Mouse (Mus musculus) spleen, postnatal 0 days (tissue): ENCODE data around the gene Crocc2. TPM values are rescaled to one million over a fixed set of nuclear protein-coding genes. Genes with fewer than 3 reads are reported as not detected.

ENCODE experiments used
- polyA plus RNA-seq: library from polyadenylated mRNA; unstranded; fragments of >200 nt; fragmentation: Nextera tagmentation; extraction: Ambion mirVana; gene quantifications from 2 replicates; pipeline ENCODE4 v1.2.1, GENCODE M21; 2015

The Crocc2 gene
- polyA plus RNA-seq, result 0.05 and 0.06 TPM in 2 replicates

DNA sequence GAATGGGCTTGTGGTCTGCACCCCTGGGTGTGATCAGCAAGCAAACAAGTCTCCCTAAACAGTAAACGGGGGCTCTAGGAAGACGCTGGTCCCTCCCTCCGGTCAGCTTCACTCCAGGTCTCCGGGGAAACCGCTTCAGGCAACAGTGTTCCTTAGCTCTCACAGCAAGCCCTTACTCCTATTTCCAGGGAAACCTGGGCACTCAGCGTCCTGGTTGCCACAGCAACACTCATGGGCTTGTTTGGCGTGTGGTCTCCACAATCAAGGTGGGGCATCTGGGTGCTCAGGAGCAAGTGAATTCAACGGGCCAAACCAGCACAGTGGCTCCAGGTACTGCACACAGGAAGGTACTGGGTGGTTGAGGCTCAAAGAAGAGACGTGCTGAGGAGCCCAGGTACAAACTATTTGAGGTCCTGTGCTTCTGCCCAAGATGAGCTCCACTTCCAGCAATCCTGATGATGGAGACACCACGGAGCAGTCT is at the start of gene Crocc2:
Crocc2 (plus strand) TSS at position 431 of the 481 bp plus-strand sequence.

GRCm38 (mm10) chr1:93135036-93135526 is 33.4 kb upstream of the Crocc2 start, which contains the start of gene Agxt:
Gene Agxt, plus strand, starts transcription at chr1:93135240.

DNA sequence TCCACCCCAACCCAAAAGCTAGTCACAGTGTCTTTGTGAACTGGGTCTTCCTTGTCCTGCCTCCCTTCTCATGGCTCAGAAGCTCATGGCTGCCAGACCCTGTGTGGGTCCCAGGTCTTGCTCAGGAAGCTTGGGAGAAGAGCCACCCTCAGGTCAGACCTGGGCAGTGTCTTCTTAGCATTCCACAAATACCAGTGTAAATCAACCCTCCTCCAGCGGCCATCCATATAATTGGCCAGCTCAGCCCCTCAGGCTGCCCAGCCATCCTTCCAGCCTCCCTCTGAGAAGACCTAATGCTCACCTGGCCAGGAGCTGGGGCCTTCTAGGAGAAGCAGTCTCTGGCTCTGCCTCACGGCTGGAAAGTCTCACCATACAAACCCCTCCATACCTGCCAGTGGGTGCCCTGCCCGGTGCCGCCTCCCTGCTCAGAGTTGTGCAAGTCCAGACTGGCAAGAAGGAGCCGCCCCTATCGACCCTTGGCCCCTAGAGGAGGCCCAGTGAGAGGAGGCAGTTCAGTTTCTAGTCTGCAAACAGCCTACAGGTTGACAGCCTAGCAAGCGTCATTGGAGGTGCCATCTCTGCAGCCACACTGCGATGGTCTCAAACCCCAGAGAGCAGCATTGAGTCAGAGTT is 7.9 kb upstream of the Crocc2 start, which contains the start of gene 2310007B03Rik:
2310007B03Rik (minus strand) TSS at position 448 of the 633 bp plus-strand sequence.

GRCm38 (mm10) chr1:93235576-93236544 is 67.3 kb downstream of the Crocc2 start, which contains the start of gene Sned1:
Gene Sned1, plus strand, starts transcription at chr1:93235841.

Other genes with a start within 250 kb of the Crocc2 start
- gene Capn10, start 234.3 kb upstream of the Crocc2 start, polyA plus RNA-seq, result 13.7 and 15.4 TPM in 2 replicates
- gene Gpr35, start 217.9 kb upstream of the Crocc2 start, polyA plus RNA-seq, result 1.8 and 2.6 TPM in 2 replicates
- 0.12 and 0.73 TPM in 2 replicates for gene Aqp12, start 162.4 kb upstream of the Crocc2 start, polyA plus RNA-seq
- gene Kif1a, start 66.8 kb upstream of the Crocc2 start, polyA plus RNA-seq, result 1.9 and 2.8 TPM in 2 replicates
- gene Agxt, start 33.5 kb upstream of the Crocc2 start, polyA plus RNA-seq, result 0.40 and 0.45 TPM in 2 replicates
- 0.06 and 0.10 TPM in 2 replicates for gene 2310007B03Rik, start 7.8 kb upstream of the Crocc2 start, polyA plus RNA-seq
- 4.2 and 9.9 TPM in 2 replicates for gene Sned1, start 67.1 kb downstream of the Crocc2 start, polyA plus RNA-seq
- gene Mterf4, start 137.2 kb downstream of the Crocc2 start, polyA plus RNA-seq, result 12.1 and 13.9 TPM in 2 replicates
- gene Ppp1r7, start 174.1 kb downstream of the Crocc2 start, polyA plus RNA-seq, result 37.6 and 41.4 TPM in 2 replicates
- gene Pask, start 174.8 kb downstream of the Crocc2 start, polyA plus RNA-seq, result 8.1 and 9.1 TPM in 2 replicates
- gene Ano7, start 205.2 kb downstream of the Crocc2 start, polyA plus RNA-seq, result not detected in 2 replicates